Mouse (Mus musculus) C2C12 (cell line): ENCODE measurements around the gene Shmt2.

Experiments
- CTCF ChIP-seq: IDR thresholded peaks from one replicate; pipeline ENCODE4 v1.5.1; 2011; ENCODE audit not compliant: control insufficient read depth, insufficient read depth, insufficient read length
- MAX ChIP-seq: IDR thresholded peaks from one replicate; pipeline ENCODE4 v1.6.1; 2011; ENCODE audit warnings: mild to moderate bottlenecking, control low read depth

DNA sequence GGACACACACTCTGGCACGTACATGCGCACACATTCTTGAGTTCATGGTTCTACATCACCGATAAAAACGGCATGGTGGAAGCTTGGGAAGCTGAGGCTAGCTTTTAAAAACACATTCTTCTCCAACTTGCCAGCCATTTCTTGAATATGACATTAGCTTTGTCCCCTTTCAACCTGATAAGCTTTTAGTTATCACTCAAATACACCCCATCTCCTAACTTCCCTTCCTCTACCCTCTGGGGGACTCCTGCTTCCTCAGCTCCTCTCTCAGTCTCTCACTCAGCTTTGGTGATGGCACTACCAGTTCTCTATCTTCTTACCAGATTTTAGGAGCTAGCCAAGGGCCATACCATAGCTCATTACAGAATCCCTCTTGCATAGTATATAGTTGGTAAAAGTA lies 47.1 kb downstream of the Shmt2 start:
- TF ChIP-seq MAX (no peak), CTCF (no peak)
